Mouse (Mus musculus): ENCODE measurements around the gene Muc3. TPM values are rescaled to one million over a fixed set of nuclear protein-coding genes. Genes with fewer than 3 reads are reported as not detected.
"Not testable (repeated sequence)": the region's sequence is repeated elsewhere in the genome, so short reads cannot be mapped to it uniquely, and the experiment has no call there.

The Muc3 gene
- not detected for polyA plus RNA-seq (2012; fragmentation: generic; extraction: Trizol)
- long read RNA-seq, experiment 1, result 0 reads
- long read RNA-seq, experiment 2, result 0 reads

DNA sequence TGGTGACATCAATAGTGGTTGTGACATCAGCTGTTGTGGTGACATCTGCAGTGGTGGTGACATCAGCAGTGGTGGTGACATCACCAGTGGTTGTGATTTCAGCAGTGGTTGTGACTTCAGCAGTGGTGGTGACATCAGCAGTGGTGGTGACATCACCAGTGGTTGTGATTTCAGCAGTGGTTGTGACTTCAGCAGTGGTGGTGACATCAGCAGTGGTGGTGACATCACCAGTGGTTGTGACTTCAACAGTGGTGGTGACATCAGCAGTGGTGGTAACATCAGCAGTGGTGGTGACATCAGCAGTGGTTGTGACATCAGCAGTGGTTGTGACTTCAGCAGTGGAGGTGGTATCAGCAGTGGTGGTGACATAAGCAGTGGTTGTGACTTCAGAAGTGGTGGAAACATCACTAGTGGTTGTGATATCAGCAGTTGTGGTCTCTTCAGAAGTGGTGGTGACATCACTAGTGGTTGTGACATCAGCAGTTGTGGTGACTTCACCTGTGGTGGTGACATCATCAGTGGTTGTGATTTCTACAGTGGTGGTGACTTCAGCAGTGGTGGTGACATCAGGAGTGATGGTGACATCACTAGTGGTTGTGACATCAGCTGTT, at the start of gene Muc3:
Muc3 (minus strand) TSS at position 51 of the 611 bp plus-strand sequence.
- H3K79me2 ChIP-seq (ENCODE audit: control insufficient read depth, insufficient read depth); H3K4me3 ChIP-seq (ENCODE audit: insufficient read depth, poor library complexity, severe bottlenecking); H3K36me3 ChIP-seq (ENCODE audit: control insufficient read depth, insufficient read depth); H3K27me3 ChIP-seq (ENCODE audit: control insufficient read depth, insufficient read depth, insufficient read length); H3K79me3 ChIP-seq (ENCODE audit: low read depth); H3ac ChIP-seq (ENCODE audit: control insufficient read depth, insufficient read length, low read depth): not testable (repeated sequence)

GRCm38 (mm10) chr5:137194488-137195120, 45.5 kb upstream of the Muc3 start:
- Histone ChIP-seq H3K27me3 (ENCODE audit: control insufficient read depth, insufficient read depth, insufficient read length) (peaks cover 32% of the 10 kb centered on the region), H3K79me2 (ENCODE audit: control insufficient read depth, insufficient read depth) (no peaks in the 10 kb centered on the region), H3ac (ENCODE audit: control insufficient read depth, insufficient read length, low read depth) (no peak overlapping the region), H3K4me3 (ENCODE audit: insufficient read depth, poor library complexity, severe bottlenecking) (no peak overlapping the region), H3K79me3 (ENCODE audit: low read depth) (no peaks in the 10 kb centered on the region), H3K36me3 (ENCODE audit: control insufficient read depth, insufficient read depth) (no peaks in the 10 kb centered on the region)
- no peak for TF ChIP-seq MYOD1 (IDR thresholded peaks at IDR 0.05; ENCODE audit: control insufficient read depth, insufficient read length, low read depth)
- TF ChIP-seq CTCF (IDR thresholded peaks at IDR 0.05; ENCODE audit: control insufficient read depth, insufficient read depth, insufficient read length), result no peak
- TF ChIP-seq FOSL1 (IDR thresholded peaks at IDR 0.05; ENCODE audit: insufficient read depth, low read length, poor library complexity, severe bottlenecking), result no peak
- TF ChIP-seq MYOG (IDR thresholded peaks at IDR 0.05; ENCODE audit: control insufficient read depth, extremely low read depth, insufficient read length), result no peak
- TF ChIP-seq USF1 (IDR thresholded peaks at IDR 0.05; ENCODE audit: low read depth), result no peak
- TF ChIP-seq MAX (IDR thresholded peaks at IDR 0.05), result no peak
- TF ChIP-seq CEBPB (IDR thresholded peaks at IDR 0.05; ENCODE audit: low read depth), result no peak

- Histone ChIP-seq H3K36me3 (ENCODE audit: control insufficient read depth, insufficient read depth) (no peaks in the 10 kb centered on the region), H3K79me2 (ENCODE audit: control insufficient read depth, insufficient read depth) (no peaks in the 10 kb centered on the region), H3K79me3 (ENCODE audit: low read depth) (no peaks in the 10 kb centered on the region), H3K27me3 (ENCODE audit: control insufficient read depth, insufficient read depth, insufficient read length) (peaks cover 37% of the 10 kb centered on the region), H3ac (ENCODE audit: control insufficient read depth, insufficient read length, low read depth) (no peak overlapping the region), H3K4me3 (ENCODE audit: insufficient read depth, poor library complexity, severe bottlenecking) (no peak overlapping the region)
- no peak for TF ChIP-seq FOSL1 (IDR thresholded peaks at IDR 0.05; ENCODE audit: insufficient read depth, low read length, poor library complexity, severe bottlenecking)
Measured at GRCm38 (mm10) chr5:137193279-137193952, 44.3 kb upstream of the Muc3 start.

- Histone ChIP-seq H3K27me3 (ENCODE audit: control insufficient read depth, insufficient read depth, insufficient read length) (peaks cover 45% of the 10 kb centered on the region), H3K36me3 (ENCODE audit: control insufficient read depth, insufficient read depth) (no peaks in the 10 kb centered on the region), H3K4me3 (ENCODE audit: insufficient read depth, poor library complexity, severe bottlenecking) (no peak overlapping the region), H3K79me2 (ENCODE audit: control insufficient read depth, insufficient read depth) (no peaks in the 10 kb centered on the region), H3ac (ENCODE audit: control insufficient read depth, insufficient read length, low read depth) (no peak overlapping the region), H3K79me3 (ENCODE audit: low read depth) (no peaks in the 10 kb centered on the region)
- TF ChIP-seq MAX (IDR thresholded peaks at IDR 0.05) (no peak), USF1 (IDR thresholded peaks at IDR 0.05; ENCODE audit: low read depth) (no peak), CEBPB (IDR thresholded peaks at IDR 0.05; ENCODE audit: low read depth) (no peak), MYOD1 (IDR thresholded peaks at IDR 0.05; ENCODE audit: control insufficient read depth, insufficient read length, low read depth) (no peak), CTCF (IDR thresholded peaks at IDR 0.05; ENCODE audit: control insufficient read depth, insufficient read depth, insufficient read length) (no peak), MYOG (IDR thresholded peaks at IDR 0.05; ENCODE audit: control insufficient read depth, extremely low read depth, insufficient read length) (no peak), FOSL1 (IDR thresholded peaks at IDR 0.05; ENCODE audit: insufficient read depth, low read length, poor library complexity, severe bottlenecking) (no peak)
Measured at GRCm38 (mm10) chr5:137189326-137189725, 40.2 kb upstream of the Muc3 start.

- no peaks in the 10 kb centered on the region for H3K36me3 ChIP-seq (ENCODE audit: control insufficient read depth, insufficient read depth)
- peaks cover 27% of the 10 kb centered on the region for H3K27me3 ChIP-seq (ENCODE audit: control insufficient read depth, insufficient read depth, insufficient read length)
- TF ChIP-seq MYOG (IDR thresholded peaks at IDR 0.05; ENCODE audit: control insufficient read depth, extremely low read depth, insufficient read length) (no peak), FOSL1 (IDR thresholded peaks at IDR 0.05; ENCODE audit: insufficient read depth, low read length, poor library complexity, severe bottlenecking) (no peak), MAX (IDR thresholded peaks at IDR 0.05) (no peak), CTCF (IDR thresholded peaks at IDR 0.05; ENCODE audit: control insufficient read depth, insufficient read depth, insufficient read length) (no peak), USF1 (IDR thresholded peaks at IDR 0.05; ENCODE audit: low read depth) (no peak), MYOD1 (IDR thresholded peaks at IDR 0.05; ENCODE audit: control insufficient read depth, insufficient read length, low read depth) (no peak), CEBPB (IDR thresholded peaks at IDR 0.05; ENCODE audit: low read depth) (no peak)
- H3K79me2 ChIP-seq (ENCODE audit: control insufficient read depth, insufficient read depth), result no peaks in the 10 kb centered on the region
- H3ac ChIP-seq (ENCODE audit: control insufficient read depth, insufficient read length, low read depth), result no peak overlapping the region
- H3K79me3 ChIP-seq (ENCODE audit: low read depth), result no peaks in the 10 kb centered on the region
- H3K4me3 ChIP-seq (ENCODE audit: insufficient read depth, poor library complexity, severe bottlenecking), result no peak overlapping the region
Measured at GRCm38 (mm10) chr5:137185362-137185761, 36.2 kb upstream of the Muc3 start.
